Mouse (Mus musculus) WW6 (cell line): ENCODE measurements around the gene Sec22c.

ENCODE experiments used
- DNase-seq: peaks from one replicate; pipeline ENCODE4 v3.0.0-alpha.2; 2013; ENCODE audit warnings: low read depth, low spot score

Sec22c gene

DNA sequence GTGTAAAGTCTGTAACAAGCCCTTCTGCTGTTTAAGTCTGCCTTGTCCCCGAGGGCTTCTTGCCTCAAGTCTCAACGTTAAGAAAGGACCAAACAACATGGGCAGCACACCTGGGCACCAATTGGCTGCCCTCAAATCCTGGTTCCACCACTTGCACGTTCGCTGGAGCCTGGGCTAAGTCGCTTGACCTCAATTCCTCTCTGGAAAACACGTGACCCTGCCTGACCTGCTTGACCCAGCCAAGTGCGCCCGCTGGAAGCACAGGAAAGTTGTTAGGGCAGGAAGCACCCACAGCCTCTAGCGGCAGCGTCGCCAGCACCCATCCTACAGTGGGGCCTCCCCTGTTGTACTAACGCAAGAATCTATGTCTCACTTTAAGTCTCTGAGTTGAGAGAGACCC is 10.6 kb downstream of the Sec22c start:
- DNase-seq, result no peak

DNA sequence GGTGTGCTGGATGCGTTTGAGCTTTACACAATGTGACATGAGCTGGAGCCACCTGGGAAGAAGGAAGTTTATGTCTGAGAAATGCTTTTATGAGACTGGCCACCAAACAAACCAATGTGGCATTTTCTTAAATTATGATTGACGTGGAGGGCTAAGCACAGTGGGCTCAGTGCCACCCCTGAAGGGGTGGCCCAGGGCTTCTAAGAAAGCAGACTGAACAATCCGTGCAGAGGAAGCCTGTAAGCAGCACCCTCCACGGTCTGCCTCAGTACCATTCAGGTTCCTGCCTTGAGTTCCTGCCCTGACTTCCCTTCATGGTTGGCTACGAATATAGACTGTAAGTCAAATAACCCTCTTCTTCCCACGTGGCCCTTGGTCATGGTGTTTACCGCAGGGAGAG is 14.6 kb downstream of the Sec22c start:
- DNase-seq, result no peak

DNA sequence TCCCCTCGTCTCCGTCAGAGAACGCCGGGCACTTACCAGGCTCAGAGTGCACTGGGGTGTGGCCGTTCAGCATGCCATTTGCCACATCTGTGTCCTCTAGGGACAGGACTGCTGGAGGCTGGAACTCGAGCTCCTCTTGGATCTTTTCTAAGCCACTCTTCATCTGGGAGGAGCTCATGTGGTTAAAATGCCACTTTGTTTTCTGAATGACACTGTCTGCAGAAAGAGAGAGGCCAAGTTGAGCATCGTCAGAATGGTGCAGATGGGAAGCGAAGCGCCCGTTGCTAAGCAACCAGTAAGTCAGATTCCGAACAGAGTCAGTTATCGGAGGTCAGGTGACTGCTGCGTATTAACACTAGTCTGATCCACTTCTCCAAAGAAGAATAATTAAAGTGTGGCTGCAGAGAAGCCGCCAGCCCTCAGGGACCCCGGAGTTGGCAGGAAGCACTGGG is 15.1 kb downstream of the Sec22c start:
- no peak for DNase-seq

DNA sequence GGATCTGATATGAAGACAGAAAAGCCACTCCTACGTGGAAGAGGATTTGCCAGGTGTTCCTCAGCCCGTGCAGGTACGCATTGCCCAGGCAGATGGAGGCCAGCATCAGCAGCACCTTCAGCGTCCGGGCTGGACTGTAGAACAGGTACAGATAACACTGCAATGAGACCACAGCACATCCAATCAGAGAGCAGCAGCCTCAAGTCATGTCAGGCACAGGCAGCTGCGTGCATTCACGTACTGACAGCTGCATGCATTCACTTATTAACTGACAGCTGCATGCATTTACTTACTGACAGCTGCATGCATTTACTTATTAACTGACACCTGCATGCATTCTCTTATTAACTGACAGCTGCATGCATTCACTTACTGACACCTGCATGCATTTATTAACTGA is 20.6 kb downstream of the Sec22c start:
- DNase-seq, result no peak

DNA sequence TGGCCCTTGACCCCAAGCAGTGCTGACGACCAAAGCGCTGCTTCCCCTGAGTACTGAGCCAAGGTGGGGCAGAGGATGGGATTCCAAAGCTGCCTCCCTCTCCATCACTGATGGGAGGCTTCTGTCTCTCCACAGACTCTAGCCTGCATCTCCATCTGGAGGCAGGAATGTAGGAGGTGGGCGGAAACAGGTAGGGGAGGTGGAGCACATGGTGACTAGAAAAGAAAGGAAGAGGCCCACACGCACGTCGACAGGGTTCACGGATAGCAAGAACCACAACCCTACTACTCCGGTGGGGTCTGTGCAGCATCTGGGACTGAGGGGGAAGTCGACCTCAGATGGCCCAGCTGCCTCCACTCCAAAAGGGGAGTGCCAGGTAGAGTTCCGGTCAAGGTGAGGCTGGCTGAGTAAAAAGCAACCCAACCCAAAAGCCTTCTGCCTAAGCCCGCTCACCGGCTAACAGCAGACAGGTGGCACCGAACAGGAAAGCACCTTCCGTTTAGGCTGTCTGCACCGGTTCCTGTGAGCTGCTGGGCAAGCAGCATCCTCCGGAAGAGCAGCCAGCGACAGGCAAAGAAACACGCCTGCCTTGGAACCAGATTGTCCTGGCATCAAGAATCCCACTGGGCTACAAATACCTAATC is 23.1 kb downstream of the Sec22c start:
- no peak for DNase-seq

DNA sequence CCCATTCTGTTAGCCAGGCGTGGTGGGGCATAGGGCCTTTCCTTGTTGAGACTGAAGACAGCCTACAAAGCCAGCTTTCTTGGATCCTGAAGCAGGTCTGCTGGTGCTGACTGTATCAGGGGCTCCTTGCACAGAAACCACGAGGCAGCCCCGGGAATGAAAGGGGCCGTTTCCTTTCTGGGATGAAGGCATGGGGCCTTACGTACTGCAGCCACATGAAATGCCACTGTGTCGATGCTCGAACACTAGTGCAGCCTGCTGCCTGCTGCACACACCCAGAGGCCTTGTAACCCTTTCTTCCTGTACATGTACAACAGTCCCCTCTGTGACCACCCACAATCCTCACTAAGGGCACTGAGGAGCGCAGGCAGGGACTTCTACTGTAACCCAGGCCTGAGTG is 24.1 kb downstream of the Sec22c start:
- no peak for DNase-seq

DNA sequence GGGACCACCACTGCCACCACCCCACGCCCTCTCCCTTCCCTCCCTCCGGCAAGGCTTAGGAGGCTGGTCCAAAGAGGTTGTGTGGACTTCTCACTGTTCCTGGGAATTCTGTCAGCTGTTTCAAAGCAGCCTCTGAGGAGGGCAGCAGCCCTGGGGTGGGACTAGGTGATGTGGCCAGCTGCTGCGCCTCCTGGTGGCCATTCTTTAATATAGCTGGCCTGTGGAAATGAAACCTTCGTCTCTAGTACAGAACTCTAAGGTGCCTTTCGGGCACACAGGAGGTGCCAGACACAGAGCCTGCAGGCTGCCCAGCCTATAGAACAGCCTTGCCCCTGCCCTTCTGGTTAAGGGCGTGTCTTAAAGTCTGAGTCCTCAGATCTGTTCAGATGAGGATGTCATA is 25.7 kb downstream of the Sec22c start:
- no peak for DNase-seq

DNA sequence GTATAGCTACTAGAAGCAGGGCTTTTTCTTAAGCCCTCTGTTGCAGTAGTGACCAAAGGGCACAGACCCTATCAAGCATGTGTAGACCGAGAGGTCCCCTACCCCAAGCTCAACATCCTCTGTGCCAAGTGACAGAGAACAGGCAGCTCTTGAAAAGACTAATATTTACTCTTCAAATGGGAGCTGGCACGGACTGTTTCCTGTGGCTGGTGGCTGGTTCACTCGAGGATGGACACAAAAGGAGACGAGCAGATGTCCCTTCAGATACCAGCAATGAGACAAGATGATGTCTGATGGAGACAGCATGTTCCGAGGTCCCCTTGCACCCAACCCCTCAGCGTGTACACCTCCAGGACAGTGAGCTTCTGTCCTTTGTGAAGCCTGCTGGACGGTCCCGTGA is 27.8 kb downstream of the Sec22c start:
- no peak for DNase-seq

DNA sequence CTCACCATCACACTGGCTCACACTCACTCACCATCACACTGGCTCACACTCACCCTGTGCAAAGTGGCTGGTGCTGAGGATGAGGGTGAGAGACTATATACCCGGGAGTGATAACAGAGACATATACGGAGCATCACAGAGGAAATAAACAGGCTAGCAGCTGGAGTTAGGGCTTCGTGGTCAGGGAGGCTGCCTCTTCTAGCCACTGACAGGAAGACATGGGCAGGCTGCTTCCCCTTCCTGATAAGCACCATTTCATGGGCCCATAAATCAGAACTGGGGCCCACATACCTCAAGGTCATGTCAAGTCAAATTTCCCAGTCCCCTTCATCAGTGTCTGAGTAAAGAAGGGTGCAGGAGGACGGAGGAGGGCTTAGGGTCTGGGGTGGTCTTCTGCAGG is 28.2 kb downstream of the Sec22c start:
- no peak for DNase-seq

DNA sequence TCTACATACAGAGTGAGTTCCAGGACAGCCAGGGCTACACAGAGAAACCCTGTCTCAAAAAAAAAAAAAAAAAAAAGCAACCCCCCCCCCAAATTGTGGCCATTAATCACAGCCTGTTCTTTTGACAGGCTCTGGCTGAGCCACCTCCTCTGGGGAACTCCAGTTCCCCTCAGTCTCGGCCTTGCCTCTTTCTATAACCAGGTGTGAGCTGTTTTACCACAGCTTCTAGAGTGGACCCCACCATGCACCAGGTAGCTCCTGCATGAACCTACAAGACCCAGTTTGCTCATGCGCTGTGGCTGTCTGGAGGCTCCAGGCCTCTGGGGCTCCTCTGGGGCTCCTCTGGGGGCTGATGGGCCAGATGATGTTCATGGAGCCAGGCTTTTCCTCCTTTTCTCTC is 29.7 kb downstream of the Sec22c start:
- no peak for DNase-seq

DNA sequence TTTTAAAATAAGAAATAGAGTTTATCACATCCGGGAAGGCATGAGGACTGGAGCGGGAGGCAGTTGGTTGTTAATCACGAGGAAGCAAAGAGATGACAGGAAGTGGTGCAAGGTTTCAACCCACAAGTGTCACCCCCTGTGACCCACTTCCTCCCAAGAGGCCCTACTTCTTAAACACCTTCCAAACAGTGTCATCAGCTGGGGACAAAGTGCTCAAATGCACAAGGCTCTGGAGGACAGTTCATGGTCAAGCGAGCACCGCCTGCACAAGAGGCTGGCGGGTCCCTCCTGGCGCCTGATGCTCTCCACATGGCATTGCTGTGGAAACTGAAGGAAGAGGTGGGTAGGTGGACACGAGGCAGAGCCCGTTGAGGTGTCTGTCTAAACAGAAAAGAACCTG is 30.3 kb downstream of the Sec22c start:
- DNase-seq, result no peak

DNA sequence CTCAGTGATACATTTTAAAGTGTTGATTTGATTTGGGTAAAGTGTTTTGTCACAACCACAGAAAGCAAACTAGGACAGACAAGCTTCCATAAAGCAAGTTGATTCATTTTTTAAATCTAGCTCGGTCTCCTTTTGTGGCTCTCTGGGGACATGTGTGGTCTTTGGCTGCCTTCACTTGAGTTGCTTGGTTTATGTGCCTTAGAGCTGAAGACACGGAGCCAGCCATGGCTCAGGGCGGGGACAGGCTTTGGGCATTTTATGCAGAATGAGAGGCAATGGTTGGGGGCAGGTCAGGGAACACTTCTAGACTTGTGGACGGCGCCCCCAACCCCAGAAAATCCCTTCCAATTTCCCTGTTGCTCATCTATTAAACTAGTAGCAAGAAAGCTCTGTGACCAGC is 31.6 kb downstream of the Sec22c start:
- no peak for DNase-seq

DNA sequence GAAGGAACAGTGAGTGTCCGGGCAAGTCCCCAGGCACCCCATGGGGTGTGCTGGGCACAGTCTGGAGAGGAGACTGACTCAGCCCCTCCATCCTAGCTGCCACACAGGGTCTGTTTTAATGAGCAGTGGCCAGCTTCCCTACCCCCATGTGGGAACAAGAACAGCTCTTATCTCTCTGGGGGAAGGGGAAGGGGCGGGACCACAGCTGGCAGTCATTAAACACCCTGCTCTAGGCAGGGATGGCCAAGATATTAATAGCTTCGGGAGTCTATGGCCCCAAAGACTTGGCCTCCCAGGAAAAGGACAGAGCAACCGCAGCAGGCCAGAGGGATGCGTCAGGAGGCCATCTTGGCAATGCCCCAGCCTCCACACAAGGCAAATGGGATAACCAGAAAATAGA is 33.0 kb downstream of the Sec22c start:
- DNase-seq, result no peak

DNA sequence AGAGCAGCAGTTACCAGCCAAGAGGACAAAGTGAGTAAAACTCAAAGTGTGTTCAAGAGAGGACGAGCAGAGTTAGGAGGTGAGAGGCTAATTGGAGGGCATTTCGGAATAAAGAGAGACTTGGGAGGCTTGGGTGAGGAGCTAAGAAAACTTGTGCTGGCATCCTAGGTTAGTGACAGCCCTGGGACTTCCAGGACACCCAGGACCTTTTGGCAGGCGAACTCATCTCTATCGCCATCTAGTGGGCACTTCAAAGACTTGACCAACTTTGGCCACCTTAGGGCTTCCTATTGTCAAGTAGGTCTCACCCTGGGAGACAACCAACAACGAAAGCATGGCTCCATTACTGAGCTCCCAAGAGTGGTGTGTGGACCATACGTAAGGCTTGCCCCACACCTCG is 34.0 kb downstream of the Sec22c start:
- DNase-seq, result no peak

DNA sequence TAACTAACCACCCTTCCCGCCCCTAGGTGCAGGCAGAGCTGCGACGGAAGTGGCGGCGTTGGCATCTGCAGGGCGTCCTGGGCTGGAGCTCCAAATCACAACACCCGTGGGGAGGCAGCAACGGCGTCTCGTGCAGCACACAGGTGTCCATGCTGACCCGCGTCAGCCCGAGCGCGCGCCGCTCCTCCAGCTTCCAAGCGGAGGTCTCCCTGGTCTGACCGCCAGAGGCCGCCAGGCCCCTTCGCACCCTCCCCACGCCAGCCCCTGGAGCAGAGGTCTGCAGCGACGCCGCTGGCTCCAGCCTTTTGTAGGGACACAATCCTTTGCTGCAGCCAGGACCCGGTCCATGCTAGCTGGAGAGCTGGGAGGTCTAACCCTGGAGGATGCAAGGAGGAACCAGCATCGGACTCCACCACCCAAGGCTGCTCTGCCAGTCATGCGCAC is 35.9 kb downstream of the Sec22c start:
- DNase-seq, result no peak

DNA sequence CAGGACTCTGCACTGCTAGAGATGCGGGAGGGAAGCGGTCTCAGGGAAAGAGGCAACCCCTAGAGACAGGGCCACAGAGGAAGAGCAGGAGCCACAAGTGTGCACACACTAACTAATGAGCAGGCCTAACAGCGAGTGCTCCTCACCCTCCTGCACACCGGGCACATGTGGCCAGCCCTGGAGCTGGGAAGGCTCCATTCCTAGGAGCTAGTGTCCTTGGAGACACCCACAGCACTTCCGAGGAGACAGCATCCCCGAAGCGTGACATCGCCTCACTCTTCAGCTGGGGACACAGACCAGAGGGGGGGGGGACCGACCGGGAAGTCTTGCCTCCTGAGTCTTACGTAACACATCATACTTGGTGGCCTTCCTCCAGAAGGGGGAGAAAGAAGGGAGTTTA is 37.5 kb downstream of the Sec22c start:
- no peak for DNase-seq

DNA sequence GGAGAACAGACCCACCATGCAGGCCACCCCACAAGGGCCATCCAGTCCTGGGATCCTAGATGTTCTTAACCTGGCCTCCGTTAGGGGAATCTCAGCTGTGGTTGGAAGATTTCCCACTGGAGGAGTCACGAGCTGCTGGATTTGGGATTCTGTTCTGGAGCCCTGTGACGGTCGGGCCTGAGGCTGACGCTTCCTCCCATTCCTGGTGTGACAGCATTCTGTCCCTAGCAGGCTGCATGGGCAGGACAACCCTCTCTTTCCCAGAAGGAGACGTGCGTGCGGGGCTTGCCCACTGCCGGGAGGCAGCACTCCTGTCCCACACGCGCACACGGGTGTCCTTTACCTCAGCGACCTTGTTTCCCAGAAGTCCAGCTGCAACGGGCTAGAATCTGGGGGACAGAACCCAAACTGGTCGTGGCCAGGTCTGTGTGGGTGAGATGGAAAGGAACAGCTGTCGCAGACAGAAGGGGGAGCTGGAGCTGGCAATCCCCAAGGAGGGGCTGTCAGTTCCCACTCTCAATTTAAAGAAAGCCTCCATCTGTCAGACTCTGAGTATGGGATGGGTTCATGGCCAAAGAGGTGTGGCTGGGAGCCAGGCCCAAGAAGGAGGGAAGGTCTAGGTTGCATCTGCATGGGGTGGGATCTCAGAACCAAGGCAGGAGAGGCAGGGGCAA is 38.2 kb downstream of the Sec22c start:
- no peak for DNase-seq

DNA sequence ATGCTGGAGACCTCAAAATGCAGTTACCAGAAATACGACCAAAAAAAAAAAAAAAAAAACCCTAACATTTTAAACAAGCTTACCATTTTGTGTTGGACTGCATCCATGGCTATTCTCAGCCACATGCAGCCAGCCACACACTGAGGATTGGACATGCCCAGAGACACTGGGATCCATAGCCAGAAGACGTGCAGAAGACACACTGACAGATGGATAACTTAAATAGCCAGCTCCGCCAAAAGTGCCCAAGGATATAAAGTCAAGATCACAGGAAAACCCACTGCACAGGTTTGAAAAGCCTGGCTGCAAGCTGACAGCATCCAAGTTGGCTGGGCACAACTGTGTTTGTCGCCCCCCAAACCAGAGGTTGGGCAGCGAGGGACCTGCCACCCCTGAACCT is 41.2 kb downstream of the Sec22c start:
- no peak for DNase-seq

DNA sequence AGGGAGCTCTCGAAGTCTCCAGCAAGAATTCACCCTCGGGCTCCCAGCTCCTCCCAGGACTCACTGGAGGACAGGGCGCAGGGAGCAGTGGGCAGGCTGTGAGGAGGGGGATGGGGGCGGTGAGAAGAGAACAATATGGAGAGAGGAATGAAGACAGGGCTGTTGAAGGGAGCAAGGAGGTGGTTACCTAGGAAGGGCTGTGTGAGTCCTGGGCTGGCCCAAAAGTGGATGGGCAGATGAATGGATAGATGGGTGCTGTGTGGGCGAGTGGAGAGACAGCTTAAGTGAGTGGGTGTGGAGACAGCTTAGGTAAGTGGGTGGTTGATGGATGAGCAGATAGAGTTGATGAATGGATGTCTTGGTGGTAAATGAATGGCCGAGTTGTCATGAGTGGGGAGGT is 41.8 kb downstream of the Sec22c start:
- no peak for DNase-seq

DNA sequence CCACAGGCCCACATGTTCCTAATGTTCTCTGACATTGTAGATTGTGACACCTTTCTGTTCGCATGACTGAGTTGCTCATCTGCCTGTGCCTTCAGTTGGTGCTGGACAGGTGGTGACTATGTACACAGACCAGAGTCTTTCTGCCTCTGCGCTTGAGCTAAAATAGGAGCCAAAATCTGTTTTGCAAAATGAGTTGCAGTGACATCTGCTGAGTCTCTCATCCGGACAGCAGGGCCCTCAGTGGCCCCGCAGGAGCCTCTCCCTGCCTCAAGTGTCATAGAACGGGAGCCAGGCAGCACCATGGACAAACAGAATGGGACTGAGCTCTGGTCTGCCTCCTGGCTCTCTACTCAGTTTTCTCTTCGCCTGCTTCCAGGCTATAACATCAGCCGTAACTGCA is 45.5 kb downstream of the Sec22c start:
- DNase-seq, result no peak

DNA sequence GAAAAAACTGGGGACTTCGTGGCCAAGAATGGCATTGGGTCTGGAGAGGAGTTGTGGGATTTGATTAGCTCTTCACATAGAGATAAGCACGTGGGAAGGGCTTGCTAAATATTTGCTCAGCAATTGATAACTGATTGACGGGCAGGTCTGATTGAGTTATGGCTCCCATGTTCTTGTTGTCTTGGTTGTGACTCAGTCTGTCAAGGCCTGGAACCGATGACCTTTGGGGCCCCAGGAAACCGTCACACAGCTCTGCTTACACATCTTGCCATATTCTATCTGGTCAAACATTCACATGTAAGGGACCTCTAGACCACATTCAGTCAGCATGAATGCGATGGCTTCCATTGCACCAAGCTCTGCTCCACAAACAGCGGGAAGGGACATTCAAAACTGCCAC is 47.0 kb downstream of the Sec22c start:
- DNase-seq, result no peak

DNA sequence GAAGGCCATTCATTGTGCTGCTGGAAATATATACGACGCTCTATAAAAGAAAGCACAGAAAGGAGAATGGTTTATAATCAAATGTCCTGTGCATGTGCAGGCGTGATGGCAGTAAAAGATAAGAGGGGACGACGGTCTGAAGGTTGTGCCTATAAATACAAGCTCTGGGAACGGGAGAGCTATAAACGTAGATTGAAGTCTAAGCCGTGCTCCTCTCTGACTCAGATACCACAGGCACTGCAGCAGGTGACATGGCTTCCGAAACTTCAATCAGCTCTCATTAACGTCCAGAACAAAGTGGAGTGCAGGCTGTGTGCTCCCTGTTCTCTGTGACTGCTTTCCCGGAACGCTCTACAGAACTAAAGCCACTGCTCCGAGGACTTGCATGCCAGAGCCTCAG is 48.1 kb downstream of the Sec22c start:
- DNase-seq, result no peak

DNA sequence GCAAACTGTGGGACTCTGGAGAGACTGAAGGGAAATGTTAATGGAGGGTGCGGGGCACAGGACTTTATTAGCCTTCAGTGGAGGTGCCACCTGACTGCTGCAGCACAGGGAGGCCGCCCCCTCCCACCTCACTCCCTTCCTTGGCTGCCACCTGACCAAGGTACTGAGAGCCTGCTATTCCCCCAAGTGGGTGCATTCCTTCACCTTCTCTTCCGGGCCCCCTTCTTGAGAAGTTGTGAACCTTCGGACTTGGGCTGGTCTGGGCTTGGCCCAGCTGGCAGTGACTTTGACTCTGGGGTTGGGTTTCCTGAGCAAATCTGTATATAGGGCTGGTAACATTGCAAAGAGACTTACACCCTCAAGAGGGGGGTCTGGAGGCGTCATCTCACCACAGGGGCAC is 49.0 kb downstream of the Sec22c start:
- no peak for DNase-seq

DNA sequence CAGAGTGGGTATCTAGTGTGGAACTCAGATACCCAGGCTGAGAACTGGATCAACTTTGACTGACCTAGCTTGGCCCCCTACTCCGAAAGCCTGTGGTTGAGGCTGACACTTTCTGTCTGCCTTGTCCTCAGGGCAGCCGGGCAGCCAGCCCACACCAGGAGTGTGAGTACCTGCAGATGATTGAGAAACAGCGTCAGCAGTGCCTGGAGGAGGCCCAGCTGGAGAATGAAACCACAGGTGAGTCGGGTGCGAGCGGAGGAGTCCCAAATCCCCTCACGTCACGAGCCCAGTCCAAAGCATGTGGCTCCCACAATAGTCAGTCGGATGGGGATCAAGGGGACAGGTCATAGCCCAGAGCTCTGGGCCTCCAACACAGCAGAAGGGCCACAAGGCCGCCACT is 51.6 kb downstream of the Sec22c start:
- DNase-seq, result no peak
